Mouse (Mus musculus) limb, embryonic 11.5 days (tissue): ENCODE data around the gene Pla2g15. TPM values are rescaled to one million over a fixed set of nuclear protein-coding genes. Genes with fewer than 3 reads are reported as not detected.
"Not testable (repeated sequence)": the region's sequence is repeated elsewhere in the genome, so short reads cannot be mapped to it uniquely, and the experiment has no call there.

Experiments
- ATAC-seq: fragments of 200-750 bp; cut with Nextera tagmentation; 2 replicates; pipeline ENCODE4 v1.8.0; 2017; ENCODE audit warnings: low read depth; ENCODE audit not compliant: insufficient number of reproducible peaks, low FRiP score, low TSS enrichment
- DNase-seq: peaks from one replicate; pipeline ENCODE4 v3.0.0-alpha.2; 2015; ENCODE audit warnings: low spot score
- H3K27ac ChIP-seq: fragments of 300-500 bp; sonication (generic); replicated peaks from 2 replicates; pipeline ENCODE4 v1.5.1; 2014; ENCODE audit warnings: low read depth, mild to moderate bottlenecking, low read length
- H3K27me3 ChIP-seq: fragments of 300-500 bp; sonication (generic); 2 replicates; pipeline ENCODE4 v1.6.1; 2014; ENCODE audit warnings: mild to moderate bottlenecking, low read length, mixed read lengths; ENCODE audit not compliant: control insufficient read depth, insufficient read depth
- H3K36me3 ChIP-seq: fragments of 300-500 bp; sonication (generic); 2 replicates; pipeline ENCODE4 v1.6.1; 2014; ENCODE audit warnings: mild to moderate bottlenecking, low read length, moderate library complexity, mixed read lengths; ENCODE audit not compliant: control insufficient read depth, insufficient read depth
- H3K4me1 ChIP-seq: fragments of 300-500 bp; sonication (generic); 2 replicates; pipeline ENCODE4 v1.6.1; 2014; ENCODE audit warnings: low read length, mixed read lengths; ENCODE audit not compliant: control insufficient read depth, insufficient read depth
- H3K4me2 ChIP-seq: fragments of 300-500 bp; sonication (generic); 2 replicates; pipeline ENCODE4 v1.6.1; 2014; ENCODE audit warnings: low read depth, mild to moderate bottlenecking, moderate library complexity; ENCODE audit not compliant: severe bottlenecking
- H3K4me3 ChIP-seq: fragments of 300-500 bp; sonication (generic); 2 replicates; pipeline ENCODE4 v1.5.1; 2014; ENCODE audit warnings: low read depth, low read length
- H3K9ac ChIP-seq: fragments of 300-500 bp; sonication (generic); 2 replicates; pipeline ENCODE4 v1.6.1; 2014; ENCODE audit warnings: mild to moderate bottlenecking, low read length
- H3K9me3 ChIP-seq: fragments of 300-500 bp; sonication (generic); 2 replicates; pipeline ENCODE4 v1.6.1; 2016; ENCODE audit warnings: low read length; ENCODE audit not compliant: control insufficient read depth
- whole genome bisulfite sequencing: fragments of 180-500 bp; shearing (Covaris S2); extraction: QIAGEN DNeasy Blood & Tissue Kit; methylation state at CpG from one replicate; pipeline ENCODE4 v1.1.7; 2014; 5-methylcytosine and 5-hydroxymethylcytosine counted together
- polyA plus RNA-seq: library from polyadenylated mRNA; unstranded; fragments of >200 nt; fragmentation: Nextera tagmentation; extraction: Ambion mirVana; gene quantifications from 2 replicates; pipeline ENCODE4 v1.2.1, GENCODE M21; 2014

The Pla2g15 gene
- polyA plus RNA-seq, 1 experiment from 2014 or later, result 6.7 TPM

- H3K9me3 ChIP-seq, result no peaks in the 10 kb centered on the region
- H3K36me3 ChIP-seq, result no peaks in the 10 kb centered on the region; the same call in 1 of the 2 replicates
- H3K9ac ChIP-seq, result no peak overlapping the region
- ATAC-seq, result no peak
- 75% methylated on average over 8 of the region's 8 CpGs for WGBS
- no peak for DNase-seq
- H3K4me2 ChIP-seq, result no peak overlapping the region
- no peaks in the 10 kb centered on the region for H3K4me1 ChIP-seq
- H3K4me3 ChIP-seq, result no peak overlapping the region
- H3K27me3 ChIP-seq, result no peaks in the 10 kb centered on the region
- H3K27ac ChIP-seq, result no peak overlapping the region
Observed at GRCm38 (mm10) chr8:106185628-106186270, 35.5 kb downstream of the Pla2g15 start.

- no peak overlapping the region for H3K27ac ChIP-seq
- no peak overlapping the region for H3K4me2 ChIP-seq
- no peaks in the 10 kb centered on the region for H3K4me1 ChIP-seq
- no peak for ATAC-seq
- H3K4me3 ChIP-seq, result no peak overlapping the region
- DNase-seq, result no peak
- H3K27me3 ChIP-seq, result no peaks in the 10 kb centered on the region
- WGBS, result 97% methylated on average over 3 of the region's 3 CpGs
- no peaks in the 10 kb centered on the region; the same call in 1 of the 2 replicates for H3K36me3 ChIP-seq
- no peak overlapping the region for H3K9ac ChIP-seq
- no peaks in the 10 kb centered on the region for H3K9me3 ChIP-seq
Observed at GRCm38 (mm10) chr8:106186394-106186793, 36.2 kb downstream of the Pla2g15 start.

GRCm38 (mm10) chr8:106189162-106189561 lies 39.0 kb downstream of the Pla2g15 start:
- no peak overlapping the region for H3K27ac ChIP-seq
- no peak overlapping the region for H3K4me3 ChIP-seq
- H3K9ac ChIP-seq, result no peak overlapping the region
- no peaks in the 10 kb centered on the region for H3K4me1 ChIP-seq
- 91% methylated on average over 4 of the region's 4 CpGs for WGBS
- DNase-seq, result no peak
- ATAC-seq, result no peak
- no peak overlapping the region for H3K4me2 ChIP-seq
- H3K36me3 ChIP-seq, result peaks cover 7% of the 10 kb centered on the region
- no peaks in the 10 kb centered on the region for H3K27me3 ChIP-seq
- no peaks in the 10 kb centered on the region for H3K9me3 ChIP-seq

- no peaks in the 10 kb centered on the region for H3K27me3 ChIP-seq
- H3K4me2 ChIP-seq, result no peak overlapping the region
- 88% methylated on average over 5 of the region's 5 CpGs for WGBS
- peaks cover 13% of the 10 kb centered on the region for H3K36me3 ChIP-seq
- ATAC-seq (no peak), DNase-seq (no peak)
- H3K9me3 ChIP-seq, result no peaks in the 10 kb centered on the region
- no peak overlapping the region for H3K9ac ChIP-seq
- H3K4me1 ChIP-seq, result no peaks in the 10 kb centered on the region
- no peak overlapping the region for H3K27ac ChIP-seq
- no peak overlapping the region for H3K4me3 ChIP-seq
Observed at GRCm38 (mm10) chr8:106191639-106192038, 41.4 kb downstream of the Pla2g15 start.

GRCm38 (mm10) chr8:106193162-106193561 lies 43.0 kb downstream of the Pla2g15 start:
- ATAC-seq (no peak), DNase-seq (no peak)
- no peak overlapping the region for H3K4me3 ChIP-seq
- H3K9me3 ChIP-seq, result no peaks in the 10 kb centered on the region
- H3K9ac ChIP-seq, result no peak overlapping the region
- no peaks in the 10 kb centered on the region for H3K27me3 ChIP-seq
- no peaks in the 10 kb centered on the region for H3K4me1 ChIP-seq
- H3K27ac ChIP-seq, result no peak overlapping the region
- H3K4me2 ChIP-seq, result no peak overlapping the region
- 91% methylated on average over 6 of the region's 6 CpGs for WGBS
- H3K36me3 ChIP-seq, result peaks cover 14% of the 10 kb centered on the region

GRCm38 (mm10) chr8:106194062-106194461 lies 43.9 kb downstream of the Pla2g15 start:
- Histone ChIP-seq H3K4me1 (no peaks in the 10 kb centered on the region), H3K9me3 (no peaks in the 10 kb centered on the region), H3K9ac (no peak overlapping the region), H3K36me3 (peaks cover 14% of the 10 kb centered on the region), H3K4me3 (no peak overlapping the region), H3K27me3 (no peaks in the 10 kb centered on the region), H3K4me2 (no peak overlapping the region), H3K27ac (no peak overlapping the region)
- 88% methylated on average over 5 of the region's 5 CpGs for WGBS
- no peak for DNase-seq
- ATAC-seq, result no peak

- no peaks in the 10 kb centered on the region for H3K4me1 ChIP-seq
- no peak overlapping the region for H3K9ac ChIP-seq
- no peaks in the 10 kb centered on the region for H3K9me3 ChIP-seq
- no peak overlapping the region for H3K27ac ChIP-seq
- H3K27me3 ChIP-seq, result no peaks in the 10 kb centered on the region
- peak; percentile 41 for DNase-seq
- H3K4me3 ChIP-seq, result no peak overlapping the region
- H3K36me3 ChIP-seq, result peaks cover 15% of the 10 kb centered on the region
- no peak for ATAC-seq
- 23% methylated on average over 1 of the region's 1 CpGs for WGBS
- no peak overlapping the region for H3K4me2 ChIP-seq
Observed at GRCm38 (mm10) chr8:106198741-106199140, 48.5 kb downstream of the Pla2g15 start.

GRCm38 (mm10) chr8:106199596-106199995 lies 49.4 kb downstream of the Pla2g15 start:
- not testable (repeated sequence) for ATAC-seq
- WGBS, result 87% methylated on average over 3 of the region's 3 CpGs

More at GRCm38 (mm10) chr8:106199596-106199995, 49.4 kb downstream of the Pla2g15 start:
- H3K27me3 ChIP-seq, H3K4me1 ChIP-seq, H3K27ac ChIP-seq, H3K4me2 ChIP-seq, H3K9ac ChIP-seq, H3K4me3 ChIP-seq, H3K9me3 ChIP-seq, DNase-seq: not testable (repeated sequence)
- peaks cover 13% of the 10 kb centered on the region for H3K36me3 ChIP-seq
